Mouse (Mus musculus) yolk sac, embryonic 10.5 days (tissue): ENCODE measurements around the gene Card19.
A peak's percentile ranks its signal among the peaks of the same experiment; 100 is the strongest.

Experiments used
- DNase-seq: peaks from one replicate; pipeline ENCODE4 v3.0.0-alpha.2; 2017; ENCODE audit warnings: low spot score

The Card19 gene

GRCm38 (mm10) chr13:49171729-49172128, 44.1 kb downstream of the Card19 start:
- no peak for DNase-seq

- no peak for DNase-seq
These were observed 45.2 kb downstream of the Card19 start for GRCm38 (mm10) chr13:49170623-49171022.

- peak; percentile 85 for DNase-seq
These were observed 46.2 kb downstream of the Card19 start for GRCm38 (mm10) chr13:49169448-49170207.

GRCm38 (mm10) chr13:49167081-49167480, 48.8 kb downstream of the Card19 start:
- no peak for DNase-seq

GRCm38 (mm10) chr13:49163645-49164044, 52.2 kb downstream of the Card19 start:
- DNase-seq: peak; percentile 83

GRCm38 (mm10) chr13:49162722-49163121, 53.1 kb downstream of the Card19 start:
- DNase-seq: peak; percentile 70

- DNase-seq: no peak
These were observed 54.6 kb downstream of the Card19 start for GRCm38 (mm10) chr13:49161236-49161635.

GRCm38 (mm10) chr13:49158040-49158713, 57.7 kb downstream of the Card19 start:
- no peak for DNase-seq

- no peak for DNase-seq
These were observed 59.2 kb downstream of the Card19 start for GRCm38 (mm10) chr13:49156645-49157044.

GRCm38 (mm10) chr13:49154621-49155020, 61.2 kb downstream of the Card19 start:
- no peak for DNase-seq

- no peak for DNase-seq
These were observed 61.8 kb downstream of the Card19 start for GRCm38 (mm10) chr13:49154028-49154427.
